Mouse (Mus musculus) stomach, adult 2 months (tissue): ENCODE results near the gene Med18. TPM values are rescaled to one million over a fixed set of nuclear protein-coding genes. Genes with fewer than 3 reads are reported as not detected.

Experiments
- polyA plus RNA-seq: library from polyadenylated mRNA; depleted of rRNA; stranded (reverse); fragments of >200 nt; gene quantifications from 2 replicates; pipeline ENCODE4 v1.2.3, GENCODE M21; 2012; rRNA removed

Gene Med18
- polyA plus RNA-seq, result 0.89 and 1.0 TPM in 2 replicates

GRCm38 (mm10) chr4:132463430-132464254 is at the start of gene Med18:
TSS of gene Med18 (minus strand) at chr4:132463921.

GRCm38 (mm10) chr4:132510352-132510798 is 46.7 kb upstream of the Med18 start, which contains the start of gene Sesn2:
TSS of gene Sesn2 (minus strand) at chr4:132510501.

GRCm38 (mm10) chr4:132421923-132422782 is 41.6 kb downstream of the Med18 start, which contains the start of gene Phactr4:
TSS of gene Phactr4 (minus strand) at chr4:132422489.

Other genes starting within 250 kb of the Med18 start
- gene Gmeb1, start 202.3 kb downstream of the Med18 start, polyA plus RNA-seq, result 4.6 and 7.3 TPM in 2 replicates
- gene Taf12, start 189.5 kb downstream of the Med18 start, polyA plus RNA-seq, result 1.00 and 1.1 TPM in 2 replicates
- gene Rab42, start 160.5 kb downstream of the Med18 start, polyA plus RNA-seq, result 0.47 and 0.77 TPM in 2 replicates
- gene Trnau1ap, start 134.4 kb downstream of the Med18 start, polyA plus RNA-seq, result 7.4 and 7.6 TPM in 2 replicates
- 3.5 and 3.9 TPM in 2 replicates for gene Rcc1, start 110.3 kb downstream of the Med18 start, polyA plus RNA-seq
- 6.6 and 8.0 TPM in 2 replicates for gene Phactr4, start 41.4 kb downstream of the Med18 start, polyA plus RNA-seq
- 5.3 and 6.4 TPM in 2 replicates for gene Sesn2, start 46.6 kb upstream of the Med18 start, polyA plus RNA-seq
- gene Atpif1, start 69.7 kb upstream of the Med18 start, polyA plus RNA-seq, result 28.1 and 28.3 TPM in 2 replicates
- 4.8 and 7.3 TPM in 2 replicates for gene Dnajc8, start 71.6 kb upstream of the Med18 start, polyA plus RNA-seq
- 1.6 and 1.9 TPM in 2 replicates for gene Ptafr, start 100.1 kb upstream of the Med18 start, polyA plus RNA-seq
- gene Eya3, start 175.1 kb upstream of the Med18 start, polyA plus RNA-seq, result 7.4 and 8.8 TPM in 2 replicates